Mouse (Mus musculus) megakaryocyte, adult 5-6 weeks (primary cell): ENCODE results near the gene Syne2. TPM values are rescaled to one million over a fixed set of nuclear protein-coding genes. Genes with fewer than 3 reads are reported as not detected.

Experiments used
- total RNA-seq, 2 experiments: library from RNA; stranded (forward) in 1 of 2; stranded (reverse) in 1 of 2; fragments of 153-499, 151-499 nt in 1 of 2; fragments of 221-1000, 200-1000 nt in 1 of 2; gene quantifications; 2 replicates each; pipeline versions ENCODE4 v1.2.3 to v1.2.4; 2015 to 2017

The Syne2 gene
- total RNA-seq, 2 experiments from 2014 or later: 17.8 to 31.6 TPM

Other genes starting within 250 kb of the Syne2 start
- gene Ppp2r5e, start 221.9 kb upstream of the Syne2 start, total RNA-seq (2015): 30.3 and 33.7 TPM in 2 replicates
- gene Ppp2r5e, start 221.9 kb upstream of the Syne2 start, total RNA-seq (2017): 14.0 and 17.6 TPM in 2 replicates
- 9.7 and 9.8 TPM in 2 replicates for gene Wdr89, start 148.6 kb upstream of the Syne2 start, total RNA-seq (2015)
- gene Wdr89, start 148.6 kb upstream of the Syne2 start, total RNA-seq (2017): 7.5 and 8.9 TPM in 2 replicates
- gene Sgpp1, start 82.4 kb upstream of the Syne2 start, total RNA-seq (2015): 98.3 and 116 TPM in 2 replicates
- 90.8 and 98.0 TPM in 2 replicates for gene Sgpp1, start 82.4 kb upstream of the Syne2 start, total RNA-seq (2017)